Mouse (Mus musculus) naive thymus-derived CD4-positive, alpha-beta T cell, adult 5 months (primary cell): Measurements from ENCODE around the gene Slc6a18. TPM values are rescaled to one million over a fixed set of nuclear protein-coding genes. Genes with fewer than 3 reads are reported as not detected.

ENCODE experiments used
- polyA plus RNA-seq: library from polyadenylated mRNA; unstranded; fragments of 100-300 nt; shearing (Covaris generic); gene quantifications from one replicate; pipeline ENCODE4 v1.2.1, GENCODE M21; 2017

The Slc6a18 gene
- not detected for polyA plus RNA-seq

GRCm38 (mm10) chr13:73677853-73678252 lies at the start of gene Slc6a18:
TSS of gene Slc6a18 (minus strand) at chr13:73678023.

GRCm38 (mm10) chr13:73704694-73705325 lies 27.0 kb upstream of the Slc6a18 start, which contains the start of gene Slc6a19:
TSS of gene Slc6a19 (minus strand) at chr13:73704865.

GRCm38 (mm10) chr13:73626745-73627549 lies 50.9 kb downstream of the Slc6a18 start, which contains the start of gene Tert:
TSS of gene Tert (plus strand) at chr13:73626911.

Other genes with a start within 250 kb of the Slc6a18 start
- gene Lpcat1, start 210.8 kb downstream of the Slc6a18 start, polyA plus RNA-seq: 24.2 TPM
- not detected for gene Slc6a3, start 141.3 kb downstream of the Slc6a18 start, polyA plus RNA-seq
- 143 TPM for gene Clptm1l, start 74.0 kb downstream of the Slc6a18 start, polyA plus RNA-seq
- gene Tert, start 51.1 kb downstream of the Slc6a18 start, polyA plus RNA-seq: 3.1 TPM
- gene Slc6a19, start 26.8 kb upstream of the Slc6a18 start, polyA plus RNA-seq: 0.32 TPM
- gene Slc12a7, start 55.1 kb upstream of the Slc6a18 start, polyA plus RNA-seq: 176 TPM
- 0.14 TPM for gene Nkd2, start 169.6 kb upstream of the Slc6a18 start, polyA plus RNA-seq